Mouse (Mus musculus): ENCODE measurements around the gene Heph. TPM values are rescaled to one million over a fixed set of nuclear protein-coding genes. Genes with fewer than 3 reads are reported as not detected.

Gene Heph
- total RNA-seq, 1 experiment = 0.45 TPM

- no peak for TF ChIP-seq CHD2 (IDR thresholded peaks at IDR 0.05; ENCODE audit: low read depth, low read length)
- no peak for TF ChIP-seq MAFK (IDR thresholded peaks at IDR 0.05; ENCODE audit: insufficient read depth, low read depth, low read length)
- no peak for TF ChIP-seq ZC3H11A (IDR thresholded peaks at IDR 0.05; ENCODE audit: borderline replicate concordance, low read depth, low read length)
- no peak for TF ChIP-seq HCFC1 (IDR thresholded peaks at IDR 0.05; ENCODE audit: borderline replicate concordance, insufficient read depth, low read length)
- no peak for TF ChIP-seq ZNF384 (IDR thresholded peaks at IDR 0.05; ENCODE audit: low read depth, low read length)
- Histone ChIP-seq H3K36me3 (ENCODE audit: control insufficient read depth, insufficient read depth, low read length, poor library complexity, severe bottlenecking) (no peaks in the 10 kb centered on the region), H3K9ac (ENCODE audit: insufficient read depth, low read depth, low read length, poor library complexity, severe bottlenecking) (no peak within 1 kb of the TSS), H3K4me1 (ENCODE audit: control insufficient read depth in 2 of 2, insufficient read depth in 2 of 2, low read length in 2 of 2, poor library complexity in 1 of 2) (no peaks in the 10 kb centered on the region), H3K27ac (ENCODE audit: insufficient read depth, low read depth, low read length, poor library complexity, severe bottlenecking) (no peak within 1 kb of the TSS), H3K4me3 (ENCODE audit: insufficient read depth in 1 of 2, low read depth in 1 of 2, low read length in 2 of 2, poor library complexity in 1 of 2, severe bottlenecking in 1 of 2) (no peak within 1 kb of the TSS), H3K9me3 (ENCODE audit: control insufficient read depth, insufficient read depth, low read depth, low read length) (no peaks in the 10 kb centered on the region)
- no peak for DNase-seq (ENCODE audit: low read depth, low spot score)
- in situ Hi-C loops (cut with MboI; ENCODE audit: low sequenced_read_pairs in 2 of 2, unreplicated experiment in 2 of 2) = no loop called here
These were observed 1.2 kb downstream of the Heph start, which contains the start of gene Hsf3 for GRCm38 (mm10) chrX:96456201-96456963. Gene Hsf3, minus strand, starts transcription at chrX:96456294.

GRCm38 (mm10) chrX:96501580-96501979 is 46.4 kb downstream of the Heph start:
- H3K9ac ChIP-seq (ENCODE audit: insufficient read depth, low read depth, low read length, poor library complexity, severe bottlenecking) = no peak overlapping the region
- H3K36me3 ChIP-seq (ENCODE audit: control insufficient read depth, insufficient read depth, low read length, poor library complexity, severe bottlenecking) = no peaks in the 10 kb centered on the region
- H3K4me3 ChIP-seq (ENCODE audit: insufficient read depth in 1 of 2, low read depth in 1 of 2, low read length in 2 of 2, poor library complexity in 1 of 2, severe bottlenecking in 1 of 2) = no peak overlapping the region
- in situ Hi-C loops (cut with MboI; ENCODE audit: low sequenced_read_pairs in 2 of 2, unreplicated experiment in 2 of 2) = loop anchor here in 1 of 2 experiments (25.0 kb wide), 1 partner anchor 386 kb away; no protein-coding TSS in a partner anchor
- TF ChIP-seq MAFK (IDR thresholded peaks at IDR 0.05; ENCODE audit: insufficient read depth, low read depth, low read length) (no peak), HCFC1 (IDR thresholded peaks at IDR 0.05; ENCODE audit: borderline replicate concordance, insufficient read depth, low read length) (no peak), ZC3H11A (IDR thresholded peaks at IDR 0.05; ENCODE audit: borderline replicate concordance, low read depth, low read length) (no peak), ZNF384 (IDR thresholded peaks at IDR 0.05; ENCODE audit: low read depth, low read length) (peak; percentile 41; the same call in 1 of the 2 replicates)
- H3K4me1 ChIP-seq (ENCODE audit: control insufficient read depth in 2 of 2, insufficient read depth in 2 of 2, low read length in 2 of 2, poor library complexity in 1 of 2) = no peaks in the 10 kb centered on the region
- no peak for DNase-seq (ENCODE audit: low read depth, low spot score)
- no peak overlapping the region for H3K27ac ChIP-seq (ENCODE audit: insufficient read depth, low read depth, low read length, poor library complexity, severe bottlenecking)
- H3K9me3 ChIP-seq (ENCODE audit: control insufficient read depth, insufficient read depth, low read depth, low read length) = no peaks in the 10 kb centered on the region

Other genes starting within 250 kb of the Heph start
- gene Vsig4, start 161.9 kb upstream of the Heph start, total RNA-seq (2012; rRNA removed) = not detected in 2 replicates
- 0.27 TPM in 1 of 2 replicates, not detected in the other for gene Hsf3, start 935 bp downstream of the Heph start, total RNA-seq (2012; rRNA removed)

All from ES-E14 (cell line).